Mouse (Mus musculus) embryonic facial prominence, embryonic 10.5 days (tissue): Measurements from ENCODE around the gene Bgn. TPM values are rescaled to one million over a fixed set of nuclear protein-coding genes. Genes with fewer than 3 reads are reported as not detected.

Source experiments
- DNase-seq: peaks from one replicate; pipeline ENCODE4 v3.0.0-alpha.2; 2017; ENCODE audit warnings: low spot score
- H3K27ac ChIP-seq: fragments of 300-500 bp; sonication (generic); replicated peaks from 2 replicates; pipeline ENCODE4 v1.5.1; 2016; ENCODE audit warnings: mild to moderate bottlenecking
- H3K27me3 ChIP-seq: fragments of 300-500 bp; sonication (generic); replicated peaks from 2 replicates; pipeline ENCODE4 v1.6.1; 2016; ENCODE audit warnings: low read depth, mild to moderate bottlenecking; ENCODE audit not compliant: poor library complexity, severe bottlenecking
- H3K36me3 ChIP-seq: fragments of 300-500 bp; sonication (generic); replicated peaks from 2 replicates; pipeline ENCODE4 v1.6.1; 2016; ENCODE audit warnings: mild to moderate bottlenecking, moderate library complexity
- H3K4me1 ChIP-seq: fragments of 300-500 bp; sonication (generic); 2 replicates; pipeline ENCODE4 v1.6.1; 2016
- H3K4me3 ChIP-seq: fragments of 300-500 bp; sonication (generic); 2 replicates; pipeline ENCODE4 v1.5.1; 2016; ENCODE audit warnings: mild to moderate bottlenecking, moderate library complexity
- H3K9me3 ChIP-seq: fragments of 300-500 bp; sonication (generic); 2 replicates; pipeline ENCODE4 v1.6.1; 2016; ENCODE audit warnings: mild to moderate bottlenecking
- WGBS: fragments of 180-500 bp; shearing (Covaris S2); methylation state at CpG from one replicate; pipeline ENCODE4 v1.1.7; 2016; 5-methylcytosine and 5-hydroxymethylcytosine counted together
- polyA plus RNA-seq: library from polyadenylated mRNA; unstranded; fragments of >200 nt; fragmentation: Nextera tagmentation; extraction: Ambion mirVana; gene quantifications from 2 replicates; pipeline ENCODE4 v1.2.1, GENCODE M21; 2016

Bgn gene
- 15.7 and 19.3 TPM in 2 replicates for polyA plus RNA-seq

GRCm38 (mm10) chrX:73483484-73483810 lies at the start of gene Bgn:
Gene Bgn (plus strand): TSS chrX:73483602.
- 21% methylated on average over 14 of the region's 14 CpGs for WGBS
- Histone ChIP-seq H3K4me1 (peaks cover 32% of the 10 kb centered on the region), H3K4me3 (peak within 1 kb of the TSS; percentile 50), H3K27ac (peak within 1 kb of the TSS; percentile 83), H3K9me3 (no peaks in the 10 kb centered on the region), H3K36me3 (no peaks in the 10 kb centered on the region), H3K27me3 (peaks cover 82% of the 10 kb centered on the region)
- DNase-seq: peak; percentile 60

DNA sequence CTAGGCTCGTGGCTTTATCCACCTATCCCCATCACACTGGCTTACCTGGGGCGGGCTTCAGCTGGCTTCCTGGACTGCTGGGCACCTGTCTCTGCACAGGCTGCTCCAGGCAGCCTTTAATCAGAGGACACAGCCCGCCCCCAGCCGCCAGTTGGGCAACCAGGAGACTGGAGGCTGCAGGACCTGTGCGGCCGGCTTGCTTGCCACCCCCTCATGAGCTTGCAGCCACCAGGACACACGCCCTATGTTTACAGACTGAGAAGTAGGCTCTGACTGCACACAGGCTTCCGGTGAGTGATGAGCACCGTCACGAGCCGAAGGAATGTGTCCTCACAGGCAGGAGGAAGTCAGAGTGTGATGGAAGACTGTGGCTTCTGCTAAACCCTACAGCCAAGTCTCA lies 48.1 kb upstream of the Bgn start, which contains the start of gene Trex2:
Gene Trex2 (minus strand): TSS at position 93 of the 400 bp plus-strand sequence.
- Histone ChIP-seq H3K9me3 (no peaks in the 10 kb centered on the region), H3K27ac (no peak within 1 kb of the TSS), H3K36me3 (peaks cover 29% of the 10 kb centered on the region), H3K4me1 (no peaks in the 10 kb centered on the region), H3K4me3 (no peak within 1 kb of the TSS), H3K27me3 (peaks cover 59% of the 10 kb centered on the region)
- no peak for DNase-seq
- WGBS: 79% methylated on average over 11 of the region's 11 CpGs

DNA sequence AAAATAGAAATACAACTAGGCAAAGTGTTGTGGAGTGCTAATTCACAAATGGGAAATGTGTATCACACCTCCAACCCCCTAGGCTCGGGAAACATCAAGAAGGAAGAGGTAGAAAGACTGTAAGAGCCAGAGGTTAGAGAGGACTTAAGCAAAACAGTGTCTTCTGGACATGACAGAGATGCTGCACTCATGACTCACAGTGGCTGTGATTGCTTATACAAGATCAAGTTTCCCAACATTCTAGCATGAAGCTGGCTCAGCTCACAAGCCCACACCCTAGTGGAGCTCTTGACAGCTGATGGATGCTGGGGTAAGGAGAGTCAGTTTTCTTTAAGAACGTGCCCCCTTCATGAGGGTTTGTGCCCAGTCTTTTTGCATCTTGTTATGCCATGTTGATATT lies 42.0 kb upstream of the Bgn start:
- WGBS: 61% methylated on average over 2 of the region's 2 CpGs

DNA sequence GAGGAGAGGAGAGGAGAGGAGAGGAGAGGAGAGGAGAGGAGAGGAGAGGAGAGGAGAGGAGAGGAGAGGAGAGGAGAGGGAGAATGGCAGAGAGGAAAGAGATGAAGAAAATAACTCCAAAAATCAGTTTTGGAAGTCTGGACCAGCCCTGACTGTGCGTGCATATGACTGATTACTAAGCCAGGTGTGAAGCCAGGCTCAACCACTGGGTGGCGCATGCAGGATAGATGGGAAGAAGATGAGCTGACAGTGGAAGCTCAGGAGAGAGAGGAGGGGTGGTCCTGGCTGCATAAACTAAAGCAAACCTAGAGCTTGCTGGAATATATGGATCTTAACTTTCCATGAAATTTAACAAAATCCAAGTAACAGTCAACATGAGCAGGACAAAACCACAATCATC lies 31.5 kb upstream of the Bgn start:
- Histone ChIP-seq H3K36me3 (peaks cover 31% of the 10 kb centered on the region), H3K27ac (no peak overlapping the region), H3K27me3 (peaks cover 28% of the 10 kb centered on the region), H3K4me3 (no peak overlapping the region), H3K9me3 (no peaks in the 10 kb centered on the region), H3K4me1 (no peaks in the 10 kb centered on the region)
- WGBS: 41% methylated on average over 2 of the region's 2 CpGs
- peak; percentile 60 for DNase-seq

More for the DNA sequence above, 42.0 kb upstream of the Bgn start:
- no peak for DNase-seq
- no peak overlapping the region for H3K27ac ChIP-seq
- H3K36me3 ChIP-seq: peaks cover 31% of the 10 kb centered on the region
- H3K27me3 ChIP-seq: peaks cover 41% of the 10 kb centered on the region
- H3K4me1 ChIP-seq: no peaks in the 10 kb centered on the region
- H3K9me3 ChIP-seq: no peaks in the 10 kb centered on the region
- H3K4me3 ChIP-seq: no peak overlapping the region

GRCm38 (mm10) chrX:73458877-73459392 lies 24.5 kb upstream of the Bgn start, which contains the start of gene Haus7:
Gene Haus7 (minus strand): TSS chrX:73459044.
- H3K36me3 ChIP-seq: 0 out of 2 replicates have a peak, but pooled peaks cover under 1% of the 10 kb centered on the region
- H3K27me3 ChIP-seq: peaks cover 17% of the 10 kb centered on the region; the same call in 1 of the 2 replicates
- 0 out of 2 replicates have a peak, but pooled peaks cover 3% of the 10 kb centered on the region for H3K9me3 ChIP-seq
- H3K27ac ChIP-seq: peak within 1 kb of the TSS; percentile 75
- 21% methylated on average over 26 of the region's 26 CpGs for WGBS
- DNase-seq: peak; percentile 93
- H3K4me1 ChIP-seq: peaks cover 8% of the 10 kb centered on the region
- peak within 1 kb of the TSS; percentile 66 for H3K4me3 ChIP-seq

GRCm38 (mm10) chrX:73460792-73461191 lies 22.6 kb upstream of the Bgn start:
- peaks cover 10% of the 10 kb centered on the region for H3K4me1 ChIP-seq
- H3K27me3 ChIP-seq: peaks cover 32% of the 10 kb centered on the region
- no peaks in the 10 kb centered on the region for H3K36me3 ChIP-seq
- WGBS: 81% methylated on average over 4 of the region's 4 CpGs
- 0 out of 2 replicates have a peak, but pooled peaks cover 3% of the 10 kb centered on the region for H3K9me3 ChIP-seq
- no peak overlapping the region for H3K27ac ChIP-seq
- no peak overlapping the region for H3K4me3 ChIP-seq
- no peak for DNase-seq

- Histone ChIP-seq H3K27ac (peak overlapping the region; percentile 86), H3K9me3 (no peaks in the 10 kb centered on the region), H3K36me3 (no peaks in the 10 kb centered on the region), H3K4me3 (no peak overlapping the region), H3K27me3 (peaks cover 60% of the 10 kb centered on the region), H3K4me1 (peaks cover 32% of the 10 kb centered on the region)
- 72% methylated on average over 9 of the region's 9 CpGs for WGBS
- DNase-seq: peak; percentile 7
These were observed 17.8 kb upstream of the Bgn start for GRCm38 (mm10) chrX:73465483-73466186.

DNA sequence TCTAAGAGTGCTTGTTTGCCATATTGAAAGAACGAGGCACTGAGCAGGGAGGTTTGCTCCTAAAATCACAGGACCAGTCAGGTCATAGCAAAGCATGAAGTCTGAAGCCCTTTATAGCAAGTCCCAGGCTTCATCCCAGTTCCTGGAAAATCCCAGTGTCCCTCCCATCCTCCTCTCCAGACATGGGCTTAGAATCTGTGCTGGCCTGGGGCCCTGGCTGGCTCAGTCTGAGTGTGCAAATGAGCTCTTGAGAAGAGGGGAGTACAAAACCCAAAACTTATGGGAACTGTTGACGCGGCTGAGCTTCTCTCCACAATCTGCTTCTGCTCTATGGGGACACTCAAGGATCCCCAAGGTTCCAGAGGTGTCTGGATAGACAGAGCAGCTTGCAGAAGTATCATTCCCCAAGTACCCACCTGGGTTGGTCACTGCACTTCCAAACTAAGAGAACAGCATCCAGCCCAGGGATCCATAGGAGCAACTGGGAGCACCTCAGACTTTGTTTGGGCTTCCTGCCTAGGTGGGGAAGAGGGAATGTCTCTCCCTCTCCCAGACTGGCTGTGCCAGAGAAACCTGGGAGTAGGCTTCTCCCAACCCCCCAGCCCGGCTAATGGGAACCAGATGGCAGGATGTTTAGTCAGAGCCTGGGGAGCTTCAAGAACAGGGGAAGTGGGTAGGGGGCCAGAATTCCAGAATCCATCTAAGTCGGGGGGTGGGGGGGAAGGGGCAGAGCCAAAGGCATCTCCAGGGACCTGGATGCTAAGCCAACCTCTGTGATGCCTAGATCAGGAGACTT lies 15.8 kb upstream of the Bgn start:
- peaks cover 80% of the 10 kb centered on the region for H3K27me3 ChIP-seq
- 51% methylated on average over 5 of the region's 5 CpGs for WGBS
- H3K4me1 ChIP-seq: peaks cover 32% of the 10 kb centered on the region
- H3K27ac ChIP-seq: peak overlapping the region; percentile 86
- no peaks in the 10 kb centered on the region for H3K9me3 ChIP-seq
- no peaks in the 10 kb centered on the region for H3K36me3 ChIP-seq
- DNase-seq: peak; percentile 82
- no peak overlapping the region; the same call in 1 of the 2 replicates for H3K4me3 ChIP-seq

- Histone ChIP-seq H3K36me3 (no peaks in the 10 kb centered on the region), H3K4me3 (no peak overlapping the region), H3K27ac (peak overlapping the region; percentile 86), H3K4me1 (peaks cover 32% of the 10 kb centered on the region), H3K27me3 (peaks cover 86% of the 10 kb centered on the region), H3K9me3 (no peaks in the 10 kb centered on the region)
- WGBS: 62% methylated on average over 3 of the region's 3 CpGs
- no peak for DNase-seq
These were observed 15.1 kb upstream of the Bgn start for GRCm38 (mm10) chrX:73468330-73468729.

DNA sequence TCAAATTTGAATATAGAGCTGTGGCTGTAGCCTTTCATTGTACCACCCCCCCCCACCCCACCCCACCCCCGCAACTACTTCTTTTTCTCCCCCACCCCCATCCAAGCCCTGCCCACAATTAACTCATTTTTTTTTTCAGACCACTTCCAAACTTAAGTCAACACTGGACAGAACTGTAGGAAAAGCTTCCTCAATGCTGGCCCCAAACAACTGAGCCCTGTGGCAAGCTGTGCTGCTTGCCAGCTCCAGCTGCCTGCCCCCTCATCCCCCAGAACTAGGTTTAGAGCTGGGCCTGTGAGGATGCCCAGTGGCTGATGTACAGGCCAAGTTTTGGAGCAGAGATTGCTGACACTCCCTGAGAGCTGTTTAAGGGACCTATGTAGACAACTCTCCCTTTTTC lies 14.7 kb upstream of the Bgn start:
- WGBS: 35% methylated on average over 1 of the region's 1 CpGs
- H3K27ac ChIP-seq: peak overlapping the region; percentile 86
- H3K4me1 ChIP-seq: peaks cover 32% of the 10 kb centered on the region
- no peaks in the 10 kb centered on the region for H3K36me3 ChIP-seq
- H3K27me3 ChIP-seq: peaks cover 87% of the 10 kb centered on the region
- no peak overlapping the region for H3K4me3 ChIP-seq
- H3K9me3 ChIP-seq: no peaks in the 10 kb centered on the region
- DNase-seq: no peak

- H3K36me3 ChIP-seq: no peaks in the 10 kb centered on the region
- peaks cover 92% of the 10 kb centered on the region for H3K27me3 ChIP-seq
- H3K9me3 ChIP-seq: no peaks in the 10 kb centered on the region
- 86% methylated on average over 3 of the region's 3 CpGs for WGBS
- H3K27ac ChIP-seq: no peak overlapping the region
- peaks cover 49% of the 10 kb centered on the region for H3K4me1 ChIP-seq
- DNase-seq: no peak
- H3K4me3 ChIP-seq: no peak overlapping the region
These were observed 11.6 kb upstream of the Bgn start for GRCm38 (mm10) chrX:73471764-73472163.

DNA sequence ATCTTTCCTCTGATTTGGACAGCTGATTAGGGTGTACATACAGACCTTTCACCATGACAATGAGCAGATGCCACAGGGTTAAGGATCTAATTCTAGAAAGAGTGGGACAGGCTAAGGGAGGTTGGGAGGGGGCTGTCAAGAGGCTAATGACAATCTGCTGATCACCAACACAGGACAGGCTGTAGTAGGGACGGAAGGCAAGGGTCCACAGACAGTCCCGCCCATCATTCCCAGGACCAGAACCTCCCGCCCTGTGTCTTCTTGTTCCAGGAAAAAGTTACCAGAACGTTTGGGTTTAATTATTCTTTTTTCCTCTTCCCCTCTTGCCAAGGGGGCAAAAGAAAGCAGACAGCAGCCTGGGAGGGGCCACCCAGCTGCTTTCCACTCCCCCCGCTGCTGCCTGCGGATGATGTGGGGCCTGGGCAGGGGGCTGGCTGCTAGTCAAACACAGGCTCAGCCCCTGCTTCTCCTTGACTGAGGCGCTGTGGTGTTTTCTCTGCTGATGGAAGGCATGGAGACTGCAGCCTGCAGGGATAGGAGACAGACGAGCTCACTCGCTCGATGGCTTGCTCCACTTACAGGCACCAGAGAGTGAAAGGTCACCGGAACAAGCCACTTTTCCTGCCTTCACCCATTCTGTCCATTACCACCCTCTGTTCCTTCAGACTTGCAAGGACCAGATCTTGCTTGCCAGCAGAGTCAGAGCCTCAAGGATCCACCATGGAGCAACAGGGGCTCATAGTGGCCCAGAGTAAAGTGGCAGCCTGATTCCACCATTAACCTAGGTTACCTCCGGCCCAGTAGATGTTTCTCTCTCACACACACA lies 8.8 kb upstream of the Bgn start:
- H3K4me1 ChIP-seq: peaks cover 28% of the 10 kb centered on the region
- no peaks in the 10 kb centered on the region for H3K36me3 ChIP-seq
- H3K9me3 ChIP-seq: no peaks in the 10 kb centered on the region
- 45% methylated on average over 12 of the region's 12 CpGs for WGBS
- H3K27me3 ChIP-seq: peaks cover 94% of the 10 kb centered on the region
- peak; percentile 40 for DNase-seq
- peak overlapping the region; percentile 77 for H3K27ac ChIP-seq
- no peak overlapping the region for H3K4me3 ChIP-seq
